Mouse (Mus musculus) limb, embryonic 14.5 days (tissue): ENCODE results near the gene Ttc39b. TPM values are rescaled to one million over a fixed set of nuclear protein-coding genes. Genes with fewer than 3 reads are reported as not detected.

ENCODE experiments used
- ATAC-seq: fragments of 200-750 bp; cut with Nextera tagmentation; 2 replicates; pipeline ENCODE4 v1.8.0; 2017; ENCODE audit warnings: low read depth, moderate number of reproducible peaks, moderate TSS enrichment; ENCODE audit not compliant: low FRiP score
- DNase-seq: peaks from one replicate; pipeline ENCODE4 v3.0.0-alpha.2; 2015; ENCODE audit warnings: low spot score
- H3K27ac ChIP-seq: fragments of 300-500 bp; sonication (generic); replicated peaks from 2 replicates; pipeline ENCODE4 v1.5.1; 2014; ENCODE audit warnings: low read depth, mild to moderate bottlenecking, low read length, moderate library complexity, mixed read lengths
- H3K27me3 ChIP-seq: fragments of 300-500 bp; sonication (generic); 2 replicates; pipeline ENCODE4 v1.6.1; 2014; ENCODE audit warnings: low read length, mixed read lengths; ENCODE audit not compliant: control insufficient read depth, insufficient read depth
- H3K36me3 ChIP-seq: fragments of 300-500 bp; sonication (generic); 2 replicates; pipeline ENCODE4 v1.6.1; 2014; ENCODE audit warnings: mild to moderate bottlenecking, low read length, moderate library complexity, mixed read lengths; ENCODE audit not compliant: control insufficient read depth, insufficient read depth
- H3K4me1 ChIP-seq: fragments of 300-500 bp; sonication (generic); 2 replicates; pipeline ENCODE4 v1.6.1; 2014; ENCODE audit warnings: antibody characterized with exemption, low read length, mixed read lengths; ENCODE audit not compliant: control insufficient read depth, insufficient read depth
- H3K4me2 ChIP-seq: fragments of 300-500 bp; sonication (generic); replicated peaks from 2 replicates; pipeline ENCODE4 v1.6.1; 2014; ENCODE audit warnings: low read depth, mild to moderate bottlenecking, low read length, moderate library complexity; ENCODE audit not compliant: severe bottlenecking
- H3K4me3 ChIP-seq: fragments of 300-500 bp; sonication (generic); replicated peaks from 2 replicates; pipeline ENCODE4 v1.5.1; 2014; ENCODE audit warnings: low read length
- H3K9ac ChIP-seq: fragments of 300-500 bp; sonication (generic); 2 replicates; pipeline ENCODE4 v1.6.1; 2014; ENCODE audit warnings: mild to moderate bottlenecking, low read depth, low read length, moderate library complexity; ENCODE audit not compliant: severe bottlenecking
- H3K9me3 ChIP-seq: fragments of 300-500 bp; sonication (generic); 2 replicates; pipeline ENCODE4 v1.6.1; 2016; ENCODE audit warnings: low read length; ENCODE audit not compliant: control insufficient read depth
- POLR2A ChIP-seq: fragments of 200-500 bp; IDR thresholded peaks from 2 replicates; pipeline ENCODE4 v1.8.0; 2012; ENCODE audit warnings: inconsistent platforms, mild to moderate bottlenecking, moderate library complexity, borderline replicate concordance; ENCODE audit not compliant: insufficient read depth, insufficient read length; ENCODE audit errors: extremely low read depth
- WGBS: fragments of 180-500 bp; shearing (Covaris S2); extraction: QIAGEN DNeasy Blood & Tissue Kit; methylation state at CpG from one replicate; pipeline ENCODE4 v1.1.7; 2014; 5-methylcytosine and 5-hydroxymethylcytosine counted together
- polyA plus RNA-seq, 2 experiments: library from polyadenylated mRNA; depleted of rRNA in 1 of 2; stranded (reverse) in 1 of 2; unstranded in 1 of 2; fragments of >200 nt; fragmentation: Nextera tagmentation in 1 of 2; extraction: Ambion mirVana in 1 of 2; gene quantifications; 2 replicates each; pipeline versions ENCODE4 v1.2.1 to v1.2.3; 2012 to 2014

Gene Ttc39b
- polyA plus RNA-seq, 2 experiments: 3.0 to 4.9 TPM

- no peaks in the 10 kb centered on the region for H3K36me3 ChIP-seq
- no peak for DNase-seq
- no peak overlapping the region for H3K4me2 ChIP-seq
- H3K4me3 ChIP-seq: no peak overlapping the region
- H3K4me1 ChIP-seq: no peaks in the 10 kb centered on the region
- H3K9me3 ChIP-seq: no peaks in the 10 kb centered on the region
- no peak overlapping the region for H3K27ac ChIP-seq
- WGBS: 36% methylated on average over 5 of the region's 5 CpGs
- H3K27me3 ChIP-seq: no peaks in the 10 kb centered on the region
- ATAC-seq: no peak
- no peak overlapping the region for H3K9ac ChIP-seq
- no peak for TF ChIP-seq POLR2A
Observed at GRCm38 (mm10) chr4:83224242-83224641, 99.8 kb downstream of the Ttc39b start.

- ATAC-seq: no peak
- H3K27me3 ChIP-seq: no peaks in the 10 kb centered on the region
- no peaks in the 10 kb centered on the region for H3K9me3 ChIP-seq
- TF ChIP-seq POLR2A: no peak
- no peak overlapping the region for H3K27ac ChIP-seq
- no peak for DNase-seq
- WGBS: 87% methylated on average over 5 of the region's 5 CpGs
- no peak overlapping the region for H3K4me2 ChIP-seq
- H3K9ac ChIP-seq: no peak overlapping the region
- H3K36me3 ChIP-seq: no peaks in the 10 kb centered on the region
- H3K4me1 ChIP-seq: no peaks in the 10 kb centered on the region
- no peak overlapping the region for H3K4me3 ChIP-seq
Observed at GRCm38 (mm10) chr4:83223197-83223596, 100.9 kb downstream of the Ttc39b start.

DNA sequence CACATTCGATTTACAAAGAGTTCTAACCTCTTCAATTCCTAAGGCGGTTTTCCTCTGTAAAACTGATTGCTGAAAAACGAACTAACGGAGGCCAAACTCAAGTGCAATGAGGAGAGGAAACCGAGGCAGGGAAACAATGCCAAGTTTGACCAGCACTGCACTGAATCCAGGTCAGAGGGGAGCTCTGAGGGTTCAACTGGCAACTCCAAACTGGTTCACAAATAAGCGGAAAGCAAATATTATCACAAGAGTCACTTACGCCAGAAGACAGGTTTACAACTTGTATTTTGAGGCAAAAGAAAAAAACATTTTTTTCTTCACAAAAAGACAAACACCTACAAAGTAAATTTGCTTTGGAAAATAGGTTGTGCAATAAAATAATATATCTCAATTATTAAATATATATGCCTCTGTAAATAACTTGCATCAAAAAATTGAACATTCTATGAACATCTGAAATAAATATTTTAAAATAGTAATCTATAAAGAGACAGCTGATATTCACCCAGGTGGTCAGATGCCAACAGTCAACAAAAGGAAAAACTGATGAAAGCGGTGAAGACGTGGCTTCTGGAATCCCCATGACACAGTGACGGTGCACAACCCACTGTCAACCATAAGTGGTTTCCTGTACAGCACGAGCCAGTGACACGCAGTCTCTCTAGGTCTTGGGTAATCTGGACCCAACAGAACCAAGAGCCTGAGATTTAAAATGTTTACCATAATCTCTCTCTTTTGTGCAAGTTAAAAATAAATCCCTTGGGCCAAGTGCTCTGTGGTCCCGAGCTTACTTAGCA lies 103.1 kb downstream of the Ttc39b start:
- TF ChIP-seq POLR2A: no peak
- H3K36me3 ChIP-seq: no peaks in the 10 kb centered on the region
- 83% methylated on average over 13 of the region's 13 CpGs for WGBS
- ATAC-seq: no peak
- H3K4me2 ChIP-seq: no peak overlapping the region
- H3K4me1 ChIP-seq: no peaks in the 10 kb centered on the region
- H3K27me3 ChIP-seq: no peaks in the 10 kb centered on the region
- no peak overlapping the region for H3K27ac ChIP-seq
- no peak overlapping the region for H3K4me3 ChIP-seq
- no peaks in the 10 kb centered on the region for H3K9me3 ChIP-seq
- H3K9ac ChIP-seq: no peak overlapping the region
- DNase-seq: no peak

DNA sequence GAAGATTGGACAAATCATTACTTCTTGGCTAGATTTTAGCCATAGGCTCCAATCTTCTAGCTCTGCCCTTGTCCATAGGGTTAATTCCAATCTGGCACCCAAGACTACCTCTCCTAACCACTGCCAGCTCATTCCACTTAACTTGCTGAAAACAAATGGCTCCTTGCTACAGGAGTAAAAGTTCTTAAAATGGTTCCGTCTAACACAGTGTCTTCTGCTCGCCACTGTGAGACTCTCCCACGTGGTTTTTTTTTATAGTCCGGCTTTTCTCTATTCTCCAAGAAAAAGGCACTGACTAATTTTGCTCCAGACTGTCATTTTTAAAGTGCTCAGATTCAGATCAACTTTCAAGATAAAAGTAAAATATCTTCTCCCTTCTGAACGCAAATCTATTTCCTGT lies 104.8 kb downstream of the Ttc39b start:
- ATAC-seq: no peak
- no peak overlapping the region for H3K4me3 ChIP-seq
- WGBS: 82% methylated on average over 5 of the region's 5 CpGs
- H3K4me1 ChIP-seq: peaks cover 10% of the 10 kb centered on the region; the same call in 1 of the 2 replicates
- H3K9ac ChIP-seq: no peak overlapping the region
- no peak for DNase-seq
- no peaks in the 10 kb centered on the region for H3K27me3 ChIP-seq
- no peaks in the 10 kb centered on the region for H3K36me3 ChIP-seq
- TF ChIP-seq POLR2A: no peak
- H3K9me3 ChIP-seq: no peaks in the 10 kb centered on the region
- H3K4me2 ChIP-seq: no peak overlapping the region
- H3K27ac ChIP-seq: no peak overlapping the region

DNA sequence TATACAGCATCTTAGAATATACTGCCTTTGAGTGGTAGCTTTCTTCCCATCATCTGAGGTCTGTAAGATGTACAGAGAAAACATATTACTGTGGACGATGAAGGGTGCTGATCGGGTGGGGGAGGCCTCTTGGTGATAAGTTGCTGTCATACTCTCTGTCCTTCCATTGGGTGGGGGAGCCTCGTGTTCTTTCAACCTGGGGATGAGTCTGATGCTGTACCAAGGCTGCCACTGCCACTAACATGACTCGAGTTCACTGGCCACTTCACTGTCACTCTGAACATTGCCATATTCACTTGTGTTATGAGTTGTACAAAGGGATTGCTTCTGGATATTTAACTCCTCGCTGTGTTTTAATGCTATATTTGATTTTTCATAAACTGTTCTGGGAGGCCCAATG lies 106.9 kb downstream of the Ttc39b start:
- Histone ChIP-seq H3K27me3 (no peaks in the 10 kb centered on the region), H3K27ac (no peak overlapping the region), H3K4me3 (no peak overlapping the region), H3K4me1 (peaks cover 15% of the 10 kb centered on the region; the same call in 1 of the 2 replicates), H3K9ac (no peak overlapping the region), H3K4me2 (no peak overlapping the region), H3K36me3 (no peaks in the 10 kb centered on the region), H3K9me3 (no peaks in the 10 kb centered on the region)
- WGBS: 90% methylated on average over 5 of the region's 5 CpGs
- no peak for TF ChIP-seq POLR2A
- ATAC-seq (no peak), DNase-seq (no peak)
